Mouse (Mus musculus) fat pad, adult 2 months (tissue): Measurements from ENCODE around the gene Zfp617.
"Not testable (repeated sequence)": the region's sequence is repeated elsewhere in the genome, so short reads cannot be mapped to it uniquely, and the experiment has no call there.

Experiments used
- DNase-seq: peaks from one replicate; pipeline ENCODE4 v3.0.0-alpha.2; 2011; ENCODE audit warnings: low read depth, low spot score; ENCODE audit errors: extremely low read depth

Gene Zfp617

DNA sequence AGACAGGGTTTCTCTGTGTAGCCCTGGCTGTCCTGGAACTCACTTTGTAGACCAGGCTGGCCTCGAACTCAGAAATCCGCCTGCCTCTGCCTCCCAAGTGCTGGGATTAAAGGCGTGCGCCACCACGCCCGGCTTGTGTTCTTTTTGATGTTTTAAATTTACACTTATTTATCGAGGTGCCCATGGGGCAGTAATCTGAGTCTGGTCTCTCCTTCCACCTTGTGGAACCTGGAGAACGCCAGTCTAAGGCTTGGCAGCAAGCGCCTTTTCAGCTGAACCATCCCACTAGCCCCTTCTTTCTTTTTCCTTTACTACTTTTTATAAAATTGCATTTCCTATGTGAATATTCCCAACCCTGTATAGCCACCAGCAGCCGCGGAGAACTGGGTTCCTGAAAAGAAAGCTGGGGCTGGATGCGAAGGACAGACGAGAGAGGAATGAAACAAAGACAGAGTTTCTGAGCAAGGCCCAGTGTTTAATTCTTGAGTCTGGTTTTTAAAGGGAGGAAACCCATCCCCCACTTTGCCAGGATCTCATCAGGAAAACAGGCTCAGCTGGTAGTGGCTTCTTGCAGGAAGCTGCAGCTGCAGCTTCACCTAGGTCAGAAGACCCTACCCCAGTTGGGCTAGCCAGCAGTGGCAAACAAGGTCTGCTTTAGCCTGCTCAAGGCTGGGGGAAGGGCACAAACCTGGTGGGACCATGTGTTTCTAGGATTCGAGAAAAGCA, 43.2 kb downstream of the Zfp617 start:
- no peak for DNase-seq

DNA sequence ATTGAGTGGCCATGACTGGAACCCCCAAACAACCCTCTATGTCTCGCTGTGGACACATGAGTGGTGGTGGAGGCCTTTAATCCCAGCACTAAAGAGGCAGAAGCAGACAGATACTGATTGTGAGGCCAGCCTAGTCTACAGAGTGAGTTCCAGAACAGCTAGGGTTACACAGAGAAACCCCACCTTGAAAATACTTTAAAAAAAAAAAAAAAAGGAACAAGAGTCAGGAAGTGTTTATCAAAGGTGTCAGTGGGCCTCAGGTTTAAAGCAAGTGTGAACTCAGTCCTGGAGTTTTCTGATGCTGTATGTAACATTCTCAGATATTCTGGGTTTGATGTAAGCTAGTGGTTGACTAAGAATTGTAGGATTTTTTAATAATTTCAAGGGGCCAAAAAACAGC, 44.1 kb downstream of the Zfp617 start:
- no peak for DNase-seq

DNA sequence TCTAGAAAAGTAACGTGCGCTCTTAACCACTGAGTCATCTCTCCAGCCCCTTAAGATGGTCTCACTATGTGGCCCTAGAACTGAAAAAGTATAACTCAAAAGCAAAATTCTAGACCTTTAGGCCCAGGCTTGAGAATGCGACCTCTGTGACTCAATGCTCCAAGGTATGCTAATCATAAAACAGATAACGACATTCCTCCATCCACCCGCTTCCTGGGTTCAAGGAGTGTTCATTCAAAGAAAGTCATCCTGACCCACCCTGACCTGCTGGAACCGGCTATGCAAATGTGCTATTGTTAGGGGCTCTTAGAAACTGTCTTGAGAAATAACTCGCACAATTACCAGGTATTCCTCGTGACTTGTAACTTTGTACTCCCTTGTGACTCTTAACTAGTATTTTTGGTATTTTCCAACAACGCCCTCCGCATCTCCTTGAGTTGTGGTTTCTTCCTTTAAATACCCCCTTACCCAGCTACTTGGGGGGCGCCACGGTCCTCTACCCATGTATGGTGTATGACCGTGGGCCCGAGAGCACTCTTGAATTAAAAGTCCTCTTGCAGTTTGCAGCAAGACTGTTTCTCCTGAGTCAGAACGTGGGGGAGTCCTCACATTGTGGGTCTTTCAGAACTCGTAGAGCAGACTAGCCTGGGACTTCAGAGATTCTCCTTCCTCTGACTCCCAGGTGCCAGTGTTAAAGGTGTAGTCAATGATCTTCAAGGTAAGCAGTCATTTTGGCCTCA, 44.7 kb downstream of the Zfp617 start:
- DNase-seq: not testable (repeated sequence)

DNA sequence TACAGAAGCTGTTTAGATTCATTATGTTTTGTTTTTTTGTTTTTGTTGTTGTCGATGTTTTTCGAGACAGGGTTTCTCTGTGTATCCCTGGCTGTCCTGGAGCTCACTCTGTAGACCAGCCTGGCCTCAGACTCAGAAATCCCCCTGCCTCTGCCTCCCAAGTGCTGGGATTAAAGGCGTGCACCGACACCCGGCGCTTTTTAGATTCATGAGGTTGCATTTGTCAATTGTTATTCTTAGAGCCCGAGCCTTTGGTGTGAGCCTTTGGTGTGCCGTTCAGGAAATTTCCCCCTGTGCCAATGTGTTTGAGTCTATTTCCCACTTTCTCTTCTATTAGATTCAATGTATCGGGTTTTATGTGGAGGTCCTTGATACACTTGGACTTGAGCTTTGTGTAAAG, 46.2 kb downstream of the Zfp617 start:
- no peak for DNase-seq

DNA sequence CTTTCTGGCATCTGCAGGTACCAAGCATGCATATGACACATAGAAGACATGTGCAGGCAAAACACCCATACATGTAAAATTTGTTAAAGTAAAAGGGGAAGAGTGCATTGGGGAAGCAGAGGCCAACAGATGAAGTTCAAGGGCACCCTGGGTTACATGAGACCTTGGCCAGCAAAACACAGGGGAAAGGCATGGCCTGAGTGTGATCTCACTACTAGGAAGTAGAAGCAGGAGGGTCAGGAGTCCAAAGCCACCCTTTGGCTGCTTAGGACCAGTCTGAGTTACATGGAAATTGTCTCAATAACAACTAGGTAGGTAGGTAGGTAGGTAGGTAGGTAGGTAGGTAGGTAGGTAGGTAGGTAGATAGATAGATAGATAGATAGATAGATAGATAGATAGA, 52.0 kb downstream of the Zfp617 start:
- DNase-seq: no peak

DNA sequence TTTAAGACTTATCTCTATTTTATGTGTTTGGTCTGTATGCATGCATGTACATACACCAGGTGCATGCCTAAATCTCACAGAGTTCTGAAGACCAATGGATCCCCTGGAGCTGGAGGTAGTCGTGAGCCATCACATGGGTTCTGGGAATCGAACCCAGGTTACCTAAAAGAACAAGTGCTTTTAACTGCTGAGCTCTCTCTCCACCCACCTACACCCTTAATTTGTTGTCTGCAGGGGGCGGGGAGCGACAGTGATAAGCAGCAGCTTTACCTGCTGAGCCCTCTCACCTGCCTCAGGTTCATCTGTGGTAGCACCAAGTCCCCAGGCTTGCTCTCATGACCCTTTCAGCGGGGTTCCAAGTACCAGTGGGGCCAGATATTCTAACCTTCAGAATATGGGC, 53.4 kb downstream of the Zfp617 start:
- DNase-seq: no peak

DNA sequence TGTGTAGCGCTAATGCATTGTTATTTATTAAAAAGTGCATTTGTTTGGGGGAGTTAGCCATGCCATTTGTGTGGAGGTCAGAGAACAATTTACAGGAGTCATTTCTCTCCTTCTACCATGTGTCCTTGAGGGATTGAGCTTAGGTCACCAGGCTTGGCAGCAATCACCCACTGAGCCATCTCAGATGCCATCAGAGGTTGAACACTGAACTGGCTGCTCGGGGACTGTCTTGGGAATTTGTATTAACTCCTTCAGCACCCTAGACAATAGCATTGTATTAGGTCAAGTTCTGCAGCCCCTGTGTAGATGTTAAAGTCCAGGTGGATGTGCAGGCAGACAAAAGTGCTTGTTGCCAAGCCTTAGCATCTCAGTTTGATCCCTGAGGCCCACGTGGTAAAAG, 55.6 kb downstream of the Zfp617 start:
- DNase-seq: no peak

DNA sequence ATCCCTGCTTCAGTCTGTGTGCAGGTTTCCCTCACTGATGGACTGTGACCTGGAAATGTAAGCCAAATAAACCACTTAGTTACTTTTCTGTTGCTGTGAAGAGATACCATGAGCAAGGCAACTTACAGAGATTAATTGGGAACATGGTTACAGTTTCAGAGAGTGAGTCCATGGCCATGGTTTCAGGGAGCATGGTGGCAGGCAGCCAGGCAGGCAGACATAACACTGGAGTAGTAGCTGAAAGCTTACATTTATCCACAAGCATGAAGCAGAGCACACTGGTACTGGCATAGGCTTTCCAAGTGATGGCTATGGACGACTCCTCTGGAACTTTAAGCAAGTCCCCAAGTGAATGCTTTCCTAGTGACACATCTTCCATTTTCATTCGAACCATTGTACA, 56.7 kb downstream of the Zfp617 start:
- no peak for DNase-seq

DNA sequence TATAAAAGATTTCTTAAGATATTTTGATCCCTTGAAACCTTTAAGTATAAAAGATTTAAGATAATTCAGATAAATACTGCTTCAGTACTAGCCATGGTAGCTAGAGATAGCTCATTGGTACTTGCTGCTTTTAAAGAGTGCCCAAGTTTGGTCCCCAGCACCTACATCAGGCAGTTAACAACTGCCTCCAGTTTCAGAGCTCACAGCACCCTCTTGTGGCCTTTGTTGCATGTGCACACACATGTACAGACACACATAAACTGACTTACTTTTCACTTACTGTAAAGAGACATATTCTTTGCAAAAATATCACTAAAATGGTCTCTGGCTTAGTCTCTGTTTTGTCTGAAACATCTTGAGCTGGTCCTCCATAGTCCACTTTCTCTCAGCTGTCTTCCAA, 58.0 kb downstream of the Zfp617 start:
- no peak for DNase-seq

DNA sequence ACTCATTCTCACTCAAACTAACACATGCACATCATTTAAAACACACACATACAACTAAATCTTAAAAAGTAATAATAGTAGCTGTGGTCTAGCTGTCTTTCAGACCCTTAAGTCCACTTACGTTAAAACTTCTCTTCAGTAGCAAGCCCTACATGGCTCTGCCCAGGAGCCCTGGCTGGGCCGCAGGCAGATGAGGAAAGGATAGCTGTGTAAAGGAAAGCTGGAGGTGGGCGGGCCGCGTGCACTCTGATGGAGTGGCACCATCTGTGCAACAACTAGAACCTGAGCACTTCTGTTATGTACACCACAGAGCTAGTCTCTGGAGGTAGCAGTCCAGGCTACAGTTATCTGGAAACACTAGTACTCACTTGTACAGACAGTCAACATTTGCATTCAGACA, 58.8 kb downstream of the Zfp617 start:
- DNase-seq: no peak

DNA sequence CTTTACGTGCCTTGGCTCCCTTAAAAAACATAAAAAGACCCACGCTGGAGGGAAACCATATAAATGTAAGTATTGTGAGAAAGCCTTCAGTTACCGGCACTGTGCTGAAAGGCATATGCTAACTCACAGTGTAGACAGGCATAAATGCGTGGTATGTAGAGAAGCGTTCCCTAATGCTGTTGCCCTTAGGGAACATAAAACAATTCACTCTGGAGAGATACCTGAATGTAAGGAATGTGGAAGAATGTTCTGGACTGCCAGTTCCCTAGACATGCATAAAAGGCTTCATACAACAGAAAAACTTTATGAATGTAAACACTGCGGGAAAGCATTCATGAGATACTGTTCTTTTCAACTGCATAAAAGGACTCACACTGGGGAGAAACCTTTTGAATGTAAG, 59.7 kb downstream of the Zfp617 start:
- DNase-seq: no peak

DNA sequence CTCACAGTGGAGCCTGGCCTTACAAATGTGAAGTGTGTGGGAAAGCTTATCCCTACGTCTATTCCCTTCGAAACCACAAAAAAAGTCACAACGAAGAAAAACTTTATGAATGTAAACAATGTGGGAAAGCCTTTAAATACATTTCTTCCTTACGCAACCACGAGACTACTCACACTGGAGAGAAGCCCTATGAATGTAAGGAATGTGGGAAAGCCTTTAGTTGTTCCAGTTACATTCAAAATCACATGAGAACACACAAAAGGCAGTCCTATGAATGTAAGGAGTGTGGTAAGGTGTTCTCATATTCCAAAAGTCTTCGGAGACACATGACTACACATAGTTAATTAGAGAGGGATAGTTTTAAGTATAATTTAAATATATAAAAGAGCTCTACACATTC, 60.2 kb downstream of the Zfp617 start:
- no peak for DNase-seq

DNA sequence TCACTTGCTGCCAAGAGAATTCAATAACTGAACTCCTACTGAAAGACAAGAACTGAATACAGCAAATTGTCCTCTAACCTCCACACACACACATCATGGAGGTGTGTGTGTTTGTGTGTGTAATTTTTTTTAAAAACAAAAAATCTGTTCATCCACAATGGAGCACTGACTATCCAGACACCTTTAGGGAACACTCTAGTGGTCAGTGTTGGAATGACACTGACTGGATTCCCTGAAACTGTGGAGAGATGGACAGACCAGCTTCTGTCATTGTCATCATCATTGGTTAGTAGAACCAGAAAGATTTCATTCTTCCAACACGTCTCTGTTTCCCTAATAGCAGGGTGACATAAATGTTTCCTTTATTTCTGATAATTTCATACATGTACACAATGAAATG, 63.5 kb downstream of the Zfp617 start:
- DNase-seq: no peak

DNA sequence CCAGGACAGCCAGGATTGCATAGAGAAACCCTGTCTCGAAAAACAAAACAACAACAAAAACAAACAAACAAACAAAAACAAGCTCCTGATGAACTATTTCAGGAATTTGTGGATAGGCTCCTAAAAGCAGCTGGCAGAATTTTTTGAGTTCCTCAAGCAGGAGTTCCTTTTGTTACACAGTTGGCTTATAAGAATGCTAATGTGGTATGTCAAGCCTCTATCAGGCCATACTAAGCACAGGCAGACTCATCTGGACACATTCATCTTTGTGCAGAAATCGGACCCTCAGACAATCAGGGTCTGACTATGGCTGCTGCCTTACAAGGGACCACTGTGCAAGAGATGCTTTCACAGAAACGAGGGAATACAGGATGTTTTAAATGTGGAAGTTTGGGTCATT, 65.8 kb downstream of the Zfp617 start:
- DNase-seq: no peak

DNA sequence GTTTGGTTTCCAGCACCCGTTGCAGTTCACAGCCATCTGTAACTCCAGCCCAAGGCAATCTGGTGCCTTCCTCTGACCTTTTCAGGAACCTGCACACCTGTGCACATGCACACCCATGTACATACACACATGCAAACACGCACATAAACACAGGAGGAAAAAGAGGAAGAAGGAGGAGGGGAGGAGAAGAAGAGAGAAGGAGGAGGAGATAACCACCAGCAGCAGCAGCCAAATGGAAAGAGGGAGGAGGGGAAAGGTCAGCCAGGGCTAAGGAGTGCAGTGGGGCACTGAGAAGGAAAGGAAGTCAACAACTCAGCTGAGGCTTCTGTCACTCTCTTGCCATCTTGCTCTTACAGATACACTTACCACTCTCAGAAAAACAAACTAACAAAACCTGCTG, 72.6 kb downstream of the Zfp617 start:
- no peak for DNase-seq

DNA sequence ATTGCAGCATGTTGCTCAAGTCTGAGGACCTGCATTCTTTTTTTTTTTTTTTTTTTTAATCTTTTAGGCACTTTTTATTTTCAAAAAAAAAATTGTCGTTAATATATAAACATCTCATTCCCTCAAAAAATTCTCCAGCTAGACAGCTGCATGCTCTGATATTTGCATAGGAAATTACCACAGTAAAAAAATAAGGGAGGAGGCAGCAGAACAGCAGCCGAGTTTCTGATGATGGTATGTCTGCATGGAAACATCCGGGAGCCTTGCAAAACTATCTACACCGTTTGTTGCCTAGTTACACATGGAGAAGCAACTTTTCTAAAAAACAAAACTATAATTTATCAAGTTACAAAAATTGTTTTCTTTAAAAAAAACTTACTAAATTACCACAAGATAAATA, 73.0 kb downstream of the Zfp617 start:
- no peak for DNase-seq
